Mouse (Mus musculus) brain, embryonic 14.5 days (tissue): ENCODE measurements around the gene Magi2. TPM values are rescaled to one million over a fixed set of nuclear protein-coding genes. Genes with fewer than 3 reads are reported as not detected.

Experiments
- DNase-seq: peaks from one replicate; pipeline ENCODE4 v3.0.0-alpha.2; 2011; ENCODE audit warnings: low read depth
- CTCF ChIP-seq: fragments of 200-500 bp; IDR thresholded peaks from 2 replicates; pipeline ENCODE4 v1.5.1; 2012; ENCODE audit warnings: inconsistent platforms, mild to moderate bottlenecking, moderate library complexity, borderline replicate concordance; ENCODE audit not compliant: insufficient read depth, insufficient read length; ENCODE audit errors: extremely low read depth
- POLR2A ChIP-seq: fragments of 200-500 bp; IDR thresholded peaks from 2 replicates; pipeline ENCODE4 v1.6.1; 2012; ENCODE audit warnings: mild to moderate bottlenecking, inconsistent platforms, borderline replicate concordance; ENCODE audit not compliant: poor library complexity, insufficient read depth, insufficient read length, severe bottlenecking; ENCODE audit errors: extremely low read depth
- polyA plus RNA-seq: library from polyadenylated mRNA; depleted of rRNA; stranded (reverse); fragments of >200 nt; gene quantifications from 2 replicates; pipeline ENCODE4 v1.2.3, GENCODE M21; 2012

Magi2 gene
- polyA plus RNA-seq, 1 experiment: 36.9 TPM

DNA sequence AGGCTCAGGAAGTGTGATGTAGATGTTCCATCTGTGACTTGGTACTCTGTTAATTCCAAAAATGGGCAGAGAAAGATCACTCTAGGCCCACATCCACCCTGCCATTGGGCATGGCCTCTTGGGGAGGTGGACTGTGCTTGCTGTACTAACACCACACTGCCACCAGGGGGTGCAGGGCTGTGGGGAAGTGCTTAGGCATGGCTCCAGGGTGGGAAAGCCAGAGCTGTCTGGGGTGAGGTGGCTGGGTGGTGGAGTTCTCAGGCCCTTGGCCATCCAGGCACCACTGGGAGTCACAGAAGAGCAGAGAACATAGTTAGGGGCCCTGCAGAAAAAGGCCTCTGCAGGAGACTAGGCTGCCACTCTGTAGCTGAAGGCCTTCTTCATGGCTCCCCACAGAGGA, 1243.6 kb downstream of the Magi2 start:
- no peak for DNase-seq
- TF ChIP-seq POLR2A: no peak
- TF ChIP-seq CTCF: peak; percentile 39; the same call in 1 of the 2 replicates

DNA sequence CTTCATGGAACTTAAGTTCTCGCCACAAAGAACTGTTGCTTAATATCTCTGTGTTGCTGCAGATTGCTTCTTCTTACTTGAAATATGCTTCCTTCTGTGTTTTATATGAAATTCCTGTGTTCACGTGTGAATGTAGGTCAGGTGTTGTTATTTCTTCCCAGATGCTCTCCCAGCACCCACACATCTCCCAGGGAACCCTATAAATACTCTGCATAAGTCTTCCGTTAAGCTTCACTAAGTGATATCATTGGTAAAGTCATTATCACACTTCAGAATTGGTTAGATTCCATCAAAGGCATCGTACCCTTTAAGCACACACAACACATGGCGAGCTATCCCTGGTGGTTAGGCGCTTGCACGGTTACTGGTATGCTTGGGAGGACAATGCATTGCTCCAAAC, 1257.7 kb downstream of the Magi2 start:
- TF ChIP-seq CTCF (no peak), POLR2A (no peak)
- no peak for DNase-seq

DNA sequence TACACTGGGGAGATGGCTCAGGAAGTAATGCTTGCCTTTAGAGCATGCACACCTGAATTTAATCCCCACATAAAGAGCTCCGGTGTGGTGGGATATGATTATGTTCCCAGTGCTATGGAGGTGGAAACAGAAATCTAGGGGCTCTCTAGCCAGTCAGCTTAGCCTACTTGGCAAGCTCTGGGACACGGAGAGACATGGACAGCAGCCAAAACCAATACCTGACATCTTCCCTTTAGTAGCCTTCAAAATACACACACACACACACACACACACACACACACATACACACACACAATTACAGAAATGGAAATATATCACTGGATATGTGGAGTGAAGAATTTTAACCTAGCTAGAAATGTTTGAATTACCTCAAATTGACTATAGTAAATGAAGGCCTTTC, 1265.1 kb downstream of the Magi2 start:
- no peak for DNase-seq
- no peak for TF ChIP-seq CTCF
- no peak for TF ChIP-seq POLR2A

DNA sequence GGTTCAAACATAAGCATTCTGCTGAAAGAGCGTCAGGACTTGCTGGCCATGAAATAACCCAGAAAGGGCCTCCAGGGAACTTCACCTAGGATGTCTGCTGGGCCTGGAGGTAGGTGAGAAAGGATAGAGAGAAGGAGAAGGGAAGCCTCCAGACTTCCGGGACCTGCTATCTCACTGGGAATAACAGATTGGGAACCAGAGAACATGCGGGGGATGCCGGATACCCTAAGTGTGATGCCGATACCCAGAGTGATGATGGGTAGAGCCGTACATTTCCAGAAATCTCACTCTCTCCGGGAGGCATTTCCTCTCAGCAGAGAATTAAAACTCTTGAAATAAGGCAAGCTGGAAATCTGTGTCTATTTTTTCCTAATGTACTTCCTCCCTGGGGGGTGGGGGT, 1265.8 kb downstream of the Magi2 start:
- no peak for DNase-seq
- no peak for TF ChIP-seq POLR2A
- no peak for TF ChIP-seq CTCF

DNA sequence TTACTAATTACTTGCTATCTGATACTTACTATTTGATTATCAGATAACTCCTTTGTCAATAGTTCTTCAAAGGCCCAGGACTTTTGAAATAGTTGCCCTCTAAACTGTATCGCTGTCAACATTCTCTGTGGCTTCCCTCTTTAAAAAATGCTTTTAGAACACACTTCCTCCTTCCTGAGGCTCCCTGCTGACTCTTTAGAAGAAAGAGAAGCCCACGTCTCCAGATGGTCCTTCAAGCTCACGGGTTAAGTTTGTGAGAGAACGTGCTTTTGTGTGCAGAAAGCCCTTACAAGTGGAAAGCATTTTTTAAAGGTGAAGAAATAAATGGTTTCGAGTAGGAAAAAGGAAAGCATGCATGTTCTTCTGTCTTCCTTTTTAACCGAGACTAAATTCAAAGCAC, 1267.2 kb downstream of the Magi2 start:
- DNase-seq: peak; percentile 30
- TF ChIP-seq CTCF: no peak
- TF ChIP-seq POLR2A: no peak

DNA sequence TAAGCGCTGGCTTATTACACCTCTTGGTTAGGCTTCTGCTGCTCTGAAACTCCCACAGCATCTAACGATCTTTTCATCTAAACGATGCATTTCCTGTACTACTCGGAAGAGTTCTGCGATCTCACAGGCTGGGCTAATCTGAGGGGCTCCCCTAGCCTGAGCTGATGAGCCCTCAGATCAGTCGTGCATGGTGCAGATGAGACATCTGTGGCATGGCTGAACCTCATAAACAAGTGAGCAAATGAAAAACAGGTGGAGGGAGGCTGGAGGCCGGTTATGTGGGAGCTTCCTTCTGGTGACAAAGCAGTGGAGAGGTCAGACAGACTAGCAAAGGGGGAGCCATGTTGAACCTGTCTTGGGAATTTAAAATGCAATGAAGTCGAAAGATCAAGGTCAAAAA, 1270.1 kb downstream of the Magi2 start:
- TF ChIP-seq POLR2A: no peak
- no peak for TF ChIP-seq CTCF

DNA sequence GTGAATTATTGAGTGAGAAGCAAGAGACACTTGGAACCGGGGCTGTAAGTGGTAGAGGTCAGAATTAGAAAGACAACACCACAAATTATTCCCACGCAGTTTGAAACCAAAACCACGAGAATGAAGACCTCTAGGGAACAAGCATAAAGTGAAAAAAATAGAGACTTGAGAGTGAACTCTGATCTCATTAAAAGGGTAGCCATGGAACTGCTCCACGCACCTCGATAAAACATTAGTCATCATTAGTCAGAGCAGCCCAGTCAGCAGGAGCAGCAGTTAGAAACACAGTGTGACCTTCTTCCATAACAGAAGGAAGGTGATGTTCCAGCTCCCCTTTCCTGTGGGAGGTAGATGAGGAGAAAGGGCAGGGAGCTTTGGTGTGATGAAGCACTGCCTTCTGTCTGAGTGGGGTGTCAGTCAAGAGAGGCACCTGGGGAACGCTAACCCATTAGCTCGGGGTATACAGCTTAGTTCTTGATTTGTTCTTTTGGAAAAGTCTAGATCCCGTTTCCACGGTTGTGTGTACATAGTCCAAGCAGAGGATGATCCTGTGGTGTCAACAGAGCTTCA, 1272.3 kb downstream of the Magi2 start:
- TF ChIP-seq POLR2A (no peak), CTCF (no peak)
- DNase-seq: no peak

More for the DNA sequence above, 1270.1 kb downstream of the Magi2 start:
- no peak for DNase-seq

DNA sequence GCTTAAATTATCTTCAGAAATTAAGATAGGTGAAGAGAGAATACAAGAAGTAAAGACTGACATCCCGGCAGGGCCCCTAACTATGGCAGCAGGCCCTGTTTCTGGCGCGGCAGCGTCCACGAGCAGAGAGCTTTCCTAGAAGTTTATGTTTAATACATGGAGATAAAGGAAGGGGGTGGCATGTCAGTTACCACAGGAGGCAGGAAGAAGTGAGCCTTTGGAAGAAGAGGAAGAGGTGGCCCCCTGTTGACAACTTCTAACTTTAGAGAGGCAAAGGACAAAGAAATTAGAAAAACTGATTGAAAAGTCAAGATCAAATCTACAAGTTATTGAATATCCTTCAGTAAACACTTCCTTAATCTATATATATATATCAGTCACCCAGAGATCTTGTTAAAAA, 1281.8 kb downstream of the Magi2 start:
- no peak for TF ChIP-seq CTCF
- TF ChIP-seq POLR2A: no peak
- no peak for DNase-seq

DNA sequence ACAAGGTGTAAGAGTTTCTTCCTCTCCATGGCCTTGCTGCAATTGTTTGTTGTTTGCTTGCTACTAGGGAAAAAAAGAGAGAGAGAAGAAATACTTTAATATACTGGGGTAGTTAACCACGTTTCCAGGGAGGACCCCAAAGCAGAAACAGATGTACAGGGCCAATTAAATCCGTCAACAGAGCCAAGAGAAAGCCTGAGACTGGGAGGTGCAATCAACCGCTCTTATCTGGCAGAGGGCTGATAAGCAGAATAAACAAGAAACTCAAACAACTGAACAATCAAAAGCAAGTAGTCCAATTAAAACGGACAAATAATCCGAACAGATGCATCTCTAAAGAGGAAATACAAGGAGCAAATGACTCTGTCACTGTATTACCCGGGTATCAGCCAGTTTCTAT, 1282.8 kb downstream of the Magi2 start:
- TF ChIP-seq POLR2A (no peak), CTCF (no peak)
- DNase-seq: peak; percentile 63

DNA sequence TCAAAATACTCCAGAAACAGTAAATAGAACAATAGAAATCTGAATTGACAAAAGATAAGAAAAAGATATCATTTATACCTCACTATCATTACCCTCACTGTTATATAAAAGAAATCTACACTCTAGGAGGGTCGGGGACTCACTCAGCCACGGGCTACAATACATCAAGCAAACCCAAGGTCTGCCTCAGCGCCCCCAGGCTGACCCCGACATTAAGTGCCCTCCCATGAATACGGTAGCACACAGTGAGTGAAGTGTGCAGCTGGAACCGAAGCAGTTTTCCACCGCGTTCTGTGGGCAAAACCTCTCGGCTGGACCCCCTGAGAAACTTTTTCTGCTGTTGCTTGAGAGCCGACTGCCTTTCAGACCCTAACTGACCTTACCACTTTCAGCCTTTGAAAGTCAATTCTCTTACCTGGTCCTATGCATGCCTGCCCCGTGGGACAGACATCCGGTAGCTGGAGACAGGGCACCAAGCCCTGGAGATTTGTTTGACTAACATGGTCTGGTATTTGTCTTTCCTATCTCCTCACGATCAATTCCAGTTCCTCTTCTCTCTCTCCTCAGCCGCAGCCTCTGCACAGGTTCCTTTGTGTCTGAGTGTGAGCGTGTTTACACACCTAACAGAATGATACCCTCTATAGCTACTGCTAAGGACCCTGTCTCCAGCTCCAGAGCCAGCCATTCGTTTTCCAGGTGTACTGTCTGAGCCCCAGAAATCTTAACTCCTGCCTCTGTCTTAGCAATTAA, 1285.7 kb downstream of the Magi2 start:
- no peak for DNase-seq
- TF ChIP-seq POLR2A (no peak), CTCF (no peak)

DNA sequence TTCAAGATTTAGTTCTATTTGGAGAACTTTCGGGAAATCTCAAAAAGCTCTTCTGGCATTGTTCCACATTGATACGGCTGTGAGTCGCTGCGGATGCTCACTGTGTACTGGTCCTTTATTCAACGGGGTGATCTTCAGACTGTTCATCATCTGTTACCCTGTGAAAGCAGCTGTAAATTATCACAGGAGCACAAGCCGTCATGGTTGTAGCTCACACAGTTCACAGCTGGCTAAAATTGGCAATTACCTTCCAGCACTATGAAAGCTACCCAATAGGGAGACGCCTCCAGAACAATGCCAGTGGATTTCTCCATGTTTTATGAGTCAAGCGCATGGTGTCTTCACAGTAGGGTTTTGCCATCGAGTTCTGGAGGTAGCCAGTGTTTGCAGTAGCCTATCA, 1294.8 kb downstream of the Magi2 start:
- peak; percentile 53 for DNase-seq
- TF ChIP-seq CTCF (no peak), POLR2A (no peak)

DNA sequence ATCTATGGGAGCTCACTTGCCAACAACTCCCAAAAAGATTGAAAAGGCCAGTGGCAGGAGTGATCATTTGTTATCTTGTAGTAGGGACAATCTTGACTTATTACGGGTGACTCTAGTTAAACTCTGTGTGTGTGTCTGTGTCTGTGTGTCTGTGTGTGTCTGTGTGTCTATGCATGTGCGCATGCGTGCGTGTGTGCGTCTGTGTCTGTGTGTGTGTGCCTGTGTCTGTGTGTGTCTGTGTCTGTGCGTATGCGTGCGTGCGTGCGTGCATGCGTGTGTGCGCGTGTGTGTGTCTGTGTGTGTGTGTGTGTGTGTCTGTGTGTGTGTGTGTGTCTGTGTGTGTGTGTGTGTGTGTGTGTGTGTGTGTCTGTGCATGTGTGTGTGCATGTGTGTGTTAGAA, 1295.2 kb downstream of the Magi2 start:
- no peak for DNase-seq
- TF ChIP-seq POLR2A (no peak), CTCF (no peak)
